Mouse (Mus musculus) ES-Bruce4 (cell line): ENCODE results near the gene Fam227a.

Source experiments
- CTCF ChIP-seq: IDR thresholded peaks from one replicate; pipeline ENCODE4 v1.8.1; 2011; ENCODE audit warnings: low read depth, low read length
- POLR2A ChIP-seq: IDR thresholded peaks from one replicate; pipeline ENCODE4 v1.8.1; 2011; ENCODE audit warnings: low read length; ENCODE audit not compliant: insufficient read depth

- TF ChIP-seq CTCF (no peak), POLR2A (no peak)
Observed at GRCm38 (mm10) chr15:79697558-79698187, 38.9 kb upstream of the Fam227a start.
